ENCODE assay signal across 22 mouse cellular contexts in the genomic region with DNA sequence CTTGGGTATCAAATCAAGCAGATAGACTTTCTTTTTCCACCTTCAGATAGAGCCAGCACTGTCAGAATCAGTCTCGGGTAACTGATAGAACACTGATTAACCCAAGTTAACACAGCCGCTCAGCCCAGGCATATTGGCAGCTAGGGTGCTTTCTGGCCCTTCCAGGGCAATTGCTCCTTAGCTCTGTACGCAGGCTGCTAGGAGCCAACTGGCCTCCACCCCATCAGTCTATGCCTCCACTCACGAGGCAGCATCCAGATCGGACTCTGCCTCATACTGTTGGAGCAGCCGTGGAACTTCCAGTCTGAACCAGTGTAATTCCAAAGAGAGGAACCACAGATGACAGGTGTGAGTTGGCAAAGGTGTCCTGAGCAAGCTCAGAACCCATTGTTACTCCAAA. TPM values are rescaled to one million over a fixed set of nuclear protein-coding genes. Genes with fewer than 3 reads are reported as not detected.
DNase-seq lines count a peak whose midpoint lies in the region; ATAC-seq and TF ChIP-seq lines count a peak whose summit lies in the region.
"Had no signal": no experiment of that assay in that cellular context is flagged by ENCODE, and none has a peak within 500 bp of the region (broad histone marks: within the 10 kb centered on the region; RNA-seq: fewer than 3 reads in every experiment).

No protein-coding gene starts in this region.

- no peak for ATAC-seq in lung, embryonic 16.5 days (ENCODE audit: low read depth)
- no peak for ATAC-seq in midbrain, embryonic 16.5 days
- no peak for ATAC-seq in intestine, postnatal 0 days
- ATAC-seq: CD4-positive, CD25-positive, alpha-beta regulatory T cell, adult 4 months; forebrain, postnatal 0 days; intestine, embryonic 15.5 days had no signal

- 55% methylated on average over 6 of the region's 6 CpGs for WGBS in lung, embryonic 16.5 days
- 83% methylated on average over 6 of the region's 6 CpGs for WGBS in midbrain, embryonic 16.5 days
- WGBS in intestine, postnatal 0 days, result 67% methylated on average over 6 of the region's 6 CpGs

- H3K36me3 ChIP-seq in lung, embryonic 16.5 days (ENCODE audit: control insufficient read depth, insufficient read depth, low read length), result no peaks in the 10 kb centered on the region
- no peaks in the 10 kb centered on the region for H3K36me3 ChIP-seq in midbrain, embryonic 16.5 days (ENCODE audit: control insufficient read depth, insufficient read depth, low read length)
- no peaks in the 10 kb centered on the region for H3K36me3 ChIP-seq in intestine, postnatal 0 days (ENCODE audit: control insufficient read depth, insufficient read depth)
- H3K36me3 ChIP-seq: G1E; intestine, embryonic 15.5 days had no signal

- TF ChIP-seq CTCF in intestine, postnatal 0 days (IDR thresholded peaks at IDR 0.05; ENCODE audit: low read depth), result no peak

- DNase-seq in cerebellum, postnatal 10 days, result peak; percentile 17 to 46
- no peak for DNase-seq in cerebellum, postnatal 14 days
- no peak for DNase-seq in lung, postnatal 25 days (ENCODE audit: low spot score)
- DNase-seq in kidney, postnatal 4 days, result peak; percentile 37 to 66
- DNase-seq in c-Kit-positive CD71-positive TER-119-positive erythroid progenitor cells, embryonic 14.5 days (ENCODE audit: low spot score), result no peak
- DNase-seq: cerebellum, adult 11 months; cerebellum, postnatal 36 days; forebrain, postnatal 0 days; gastrocnemius, adult 2 months; liver had no signal

- H3K9me3 ChIP-seq in lung, embryonic 16.5 days (ENCODE audit: control insufficient read depth, low read length), result no peaks in the 10 kb centered on the region
- no peaks in the 10 kb centered on the region for H3K9me3 ChIP-seq in midbrain, embryonic 16.5 days (replicated peaks; ENCODE audit: control insufficient read depth, low read length, poor library complexity, severe bottlenecking)
- no peaks in the 10 kb centered on the region for H3K9me3 ChIP-seq in intestine, postnatal 0 days (ENCODE audit: control insufficient read depth)
- H3K9me3 ChIP-seq: G1E; intestine, embryonic 15.5 days had no signal

- H3K27ac ChIP-seq in lung, embryonic 16.5 days (ENCODE audit: low read length), result peak overlapping the region; percentile 53
- H3K27ac ChIP-seq in midbrain, embryonic 16.5 days (ENCODE audit: low read length), result no peak overlapping the region
- H3K27ac ChIP-seq in intestine, postnatal 0 days (ENCODE audit: low read depth, low read length), result no peak overlapping the region
- H3K27ac ChIP-seq: gastrocnemius, adult 2 months; hindbrain, embryonic 14.5 days; intestine, embryonic 15.5 days; stomach, postnatal 0 days had no signal

- H3K27me3 ChIP-seq in lung, embryonic 16.5 days (ENCODE audit: control insufficient read depth, insufficient read depth, low read depth, low read length), result no peaks in the 10 kb centered on the region
- H3K27me3 ChIP-seq in midbrain, embryonic 16.5 days (ENCODE audit: control insufficient read depth, insufficient read depth, low read depth, low read length), result no peaks in the 10 kb centered on the region
- H3K27me3 ChIP-seq in intestine, postnatal 0 days (replicated peaks; ENCODE audit: control insufficient read depth, insufficient read depth, low read length), result no peaks in the 10 kb centered on the region
- H3K27me3 ChIP-seq: intestine, embryonic 15.5 days had no signal

- no peak overlapping the region for H3K4me2 ChIP-seq in lung, embryonic 16.5 days (ENCODE audit: low read depth, low read length)
- H3K4me2 ChIP-seq in midbrain, embryonic 16.5 days (ENCODE audit: low read length), result no peak overlapping the region
- no peak overlapping the region for H3K4me2 ChIP-seq in intestine, postnatal 0 days (replicated peaks; ENCODE audit: low read depth)
- H3K4me2 ChIP-seq: hindbrain, embryonic 14.5 days; intestine, embryonic 15.5 days; midbrain, embryonic 11.5 days had no signal

- H3K4me1 ChIP-seq in lung, embryonic 16.5 days (replicated peaks; ENCODE audit: control insufficient read depth, insufficient read depth, low read length), result 0 out of 2 replicates have a peak, but pooled peaks cover 7% of the 10 kb centered on the region
- H3K4me1 ChIP-seq in midbrain, embryonic 16.5 days (ENCODE audit: control insufficient read depth, insufficient read depth, low read length), result no peaks in the 10 kb centered on the region
- H3K4me1 ChIP-seq in intestine, postnatal 0 days (replicated peaks; ENCODE audit: control insufficient read depth, insufficient read depth, low read length), result no peaks in the 10 kb centered on the region
- H3K4me1 ChIP-seq: intestine, embryonic 15.5 days had no signal

- H3K4me3 ChIP-seq in lung, embryonic 16.5 days (ENCODE audit: low read length), result no peak overlapping the region
- no peak overlapping the region for H3K4me3 ChIP-seq in midbrain, embryonic 16.5 days (ENCODE audit: low read depth, low read length)
- no peak overlapping the region for H3K4me3 ChIP-seq in intestine, postnatal 0 days (ENCODE audit: low read depth, low read length)
- H3K4me3 ChIP-seq: gastrocnemius, adult 2 months; intestine, embryonic 15.5 days; myocyte had no signal

- no peak overlapping the region for H3K9ac ChIP-seq in lung, embryonic 16.5 days (ENCODE audit: low read length)
- no peak overlapping the region for H3K9ac ChIP-seq in midbrain, embryonic 16.5 days (ENCODE audit: low read depth, low read length)
- H3K9ac ChIP-seq in intestine, postnatal 0 days (ENCODE audit: low read depth, low read length), result no peak overlapping the region
- H3K9ac ChIP-seq: forebrain, postnatal 0 days; hindbrain, embryonic 14.5 days; intestine, embryonic 15.5 days had no signal

RNA-seq across cellular contexts. Expression of a gene that starts 6.3 kb away (rescaled TPM):
- not detected in 2 replicates for polyA plus RNA-seq in lung, embryonic 16.5 days (2015; fragmentation: Nextera tagmentation; extraction: Ambion mirVana)
- polyA plus RNA-seq in midbrain, embryonic 16.5 days (2015; fragmentation: Nextera tagmentation; extraction: Ambion mirVana), result not detected in 2 replicates
- polyA plus RNA-seq in intestine, postnatal 0 days (2015; fragmentation: Nextera tagmentation; extraction: Ambion mirVana), result not detected in 2 replicates
- polyA plus RNA-seq: CD4-positive, CD25-positive, alpha-beta regulatory T cell, adult 4 months; embryonic facial prominence, embryonic 11.5 days; forebrain, postnatal 0 days; G1E; heart, postnatal 0 days; hindbrain, embryonic 14.5 days; intestine, embryonic 15.5 days; midbrain, embryonic 11.5 days; myocyte; stomach, postnatal 0 days had no signal

RNA-seq across cellular contexts. Expression of a gene that starts 15.5 kb away (rescaled TPM):
- polyA plus RNA-seq in lung, embryonic 16.5 days (2015; fragmentation: Nextera tagmentation; extraction: Ambion mirVana), result 31.6 and 33.8 TPM in 2 replicates
- 40.4 and 45.1 TPM in 2 replicates for polyA plus RNA-seq in midbrain, embryonic 16.5 days (2015; fragmentation: Nextera tagmentation; extraction: Ambion mirVana)
- polyA plus RNA-seq in intestine, postnatal 0 days (2015; fragmentation: Nextera tagmentation; extraction: Ambion mirVana), result 20.9 and 21.9 TPM in 2 replicates

RNA-seq across cellular contexts. Expression of a gene that starts 20.0 kb away (rescaled TPM):
- polyA plus RNA-seq in lung, embryonic 16.5 days (2015; fragmentation: Nextera tagmentation; extraction: Ambion mirVana), result 0.15 and 0.21 TPM in 2 replicates
- 0.10 and 0.13 TPM in 2 replicates for polyA plus RNA-seq in midbrain, embryonic 16.5 days (2015; fragmentation: Nextera tagmentation; extraction: Ambion mirVana)
- polyA plus RNA-seq in intestine, postnatal 0 days (2015; fragmentation: Nextera tagmentation; extraction: Ambion mirVana), result not detected in 2 replicates
- polyA plus RNA-seq: CD4-positive, CD25-positive, alpha-beta regulatory T cell, adult 4 months; G1E; intestine, embryonic 15.5 days; midbrain, embryonic 11.5 days had no signal

Comparison
In these comparisons a context has a peak if more than half of its experiments do, and no peak if none do; other contexts are left out.
1. DNase-seq: peak in cerebellum, postnatal 10 days (2 of 2) and kidney, postnatal 4 days (2 of 2); none in cerebellum, postnatal 14 days (0 of 2), lung, postnatal 25 days (single experiment) and c-Kit-positive CD71-positive TER-119-positive erythroid progenitor cells, embryonic 14.5 days (single experiment).